Mouse (Mus musculus) heart, postnatal 4 days (tissue): ENCODE data around the gene Cox8c. TPM values are rescaled to one million over a fixed set of nuclear protein-coding genes. Genes with fewer than 3 reads are reported as not detected.

Source experiments
- DNase-seq: peaks from one replicate; pipeline ENCODE4 v3.0.0; 2021
- total RNA-seq, 2 experiments: library from RNA; stranded (reverse); gene quantifications; 2 replicates each; pipeline ENCODE4 v1.2.3; 2021

Gene Cox8c
- total RNA-seq, result not detected

DNA sequence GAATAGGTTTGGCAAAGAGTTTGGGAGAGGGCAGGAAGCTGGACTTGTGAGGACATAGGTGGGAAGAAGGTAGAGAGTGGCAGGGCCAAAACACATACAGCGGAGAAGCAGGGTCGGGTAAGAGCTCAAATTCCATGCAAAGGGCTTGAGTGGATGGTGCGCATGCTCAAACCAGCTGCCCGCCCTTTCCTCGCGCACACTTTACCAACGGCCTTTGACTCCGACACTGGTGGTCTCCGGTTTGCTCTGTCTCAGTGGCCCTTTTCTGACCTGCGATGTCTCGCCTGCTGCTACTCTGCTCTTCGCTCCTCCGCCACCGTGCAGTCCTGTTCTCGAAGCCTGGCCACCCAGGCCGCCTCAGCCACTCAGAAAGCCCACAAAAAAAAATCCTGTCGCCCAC lies at the start of gene Cox8c:
Gene Cox8c, plus strand, starts transcription at position 226 of the 400 bp plus-strand sequence.
- no peak for DNase-seq

DNA sequence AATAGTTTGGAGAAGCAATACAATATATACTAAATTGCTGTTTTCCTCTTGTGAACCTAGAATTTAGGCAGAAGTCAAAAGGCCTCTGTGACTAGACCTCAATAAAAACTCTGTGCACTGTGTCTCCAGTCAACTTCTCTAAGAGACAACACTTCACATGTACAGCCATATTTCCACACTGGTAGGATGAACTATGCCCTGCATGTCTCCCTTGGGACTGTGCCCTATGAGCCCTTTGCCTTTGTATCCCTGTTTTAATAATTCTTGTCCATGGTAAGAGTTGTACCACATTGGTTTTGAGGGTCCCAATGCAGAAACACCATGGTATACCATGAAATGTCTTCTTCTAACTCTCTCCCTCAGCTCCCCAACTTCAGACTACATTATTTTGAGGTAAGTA lies 38.3 kb upstream of the Cox8c start:
- DNase-seq, result no peak

DNA sequence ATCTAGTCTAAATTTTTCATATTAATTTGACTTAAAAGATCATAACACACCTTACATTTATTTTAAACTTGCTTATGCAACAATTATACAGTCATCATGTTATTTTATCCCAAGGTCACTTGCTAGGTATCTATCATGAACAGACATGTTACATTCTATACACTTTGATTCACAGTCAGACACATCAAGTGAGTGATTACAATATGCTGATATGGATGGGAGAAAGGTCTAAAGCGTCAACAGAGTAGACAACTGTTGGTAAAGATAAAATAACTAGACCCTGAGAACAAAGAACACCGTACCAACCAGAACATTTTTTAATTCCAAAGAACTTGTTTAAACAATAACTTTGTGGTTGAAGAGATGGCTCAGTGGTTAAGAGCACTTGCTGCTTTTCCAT lies 29.3 kb upstream of the Cox8c start:
- DNase-seq, result no peak

DNA sequence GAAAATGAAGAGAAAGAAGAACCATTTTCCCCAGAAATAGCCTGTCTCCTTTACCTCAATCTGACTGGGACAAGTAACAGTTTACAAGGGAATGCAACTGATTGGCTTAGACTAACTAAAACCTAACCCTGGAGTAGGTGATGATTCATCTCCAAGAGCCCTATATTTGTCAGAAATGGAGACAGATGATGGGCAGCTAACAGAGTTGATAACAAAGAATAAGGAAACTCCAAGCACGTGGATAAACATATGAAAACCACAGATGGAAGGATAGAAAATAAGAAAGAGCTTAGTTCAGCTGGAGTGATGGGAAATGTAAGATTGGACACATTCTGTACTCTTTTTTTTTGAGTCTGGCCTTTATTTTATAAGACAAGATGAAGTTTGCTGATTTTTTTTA lies 28.6 kb upstream of the Cox8c start:
- DNase-seq, result no peak

DNA sequence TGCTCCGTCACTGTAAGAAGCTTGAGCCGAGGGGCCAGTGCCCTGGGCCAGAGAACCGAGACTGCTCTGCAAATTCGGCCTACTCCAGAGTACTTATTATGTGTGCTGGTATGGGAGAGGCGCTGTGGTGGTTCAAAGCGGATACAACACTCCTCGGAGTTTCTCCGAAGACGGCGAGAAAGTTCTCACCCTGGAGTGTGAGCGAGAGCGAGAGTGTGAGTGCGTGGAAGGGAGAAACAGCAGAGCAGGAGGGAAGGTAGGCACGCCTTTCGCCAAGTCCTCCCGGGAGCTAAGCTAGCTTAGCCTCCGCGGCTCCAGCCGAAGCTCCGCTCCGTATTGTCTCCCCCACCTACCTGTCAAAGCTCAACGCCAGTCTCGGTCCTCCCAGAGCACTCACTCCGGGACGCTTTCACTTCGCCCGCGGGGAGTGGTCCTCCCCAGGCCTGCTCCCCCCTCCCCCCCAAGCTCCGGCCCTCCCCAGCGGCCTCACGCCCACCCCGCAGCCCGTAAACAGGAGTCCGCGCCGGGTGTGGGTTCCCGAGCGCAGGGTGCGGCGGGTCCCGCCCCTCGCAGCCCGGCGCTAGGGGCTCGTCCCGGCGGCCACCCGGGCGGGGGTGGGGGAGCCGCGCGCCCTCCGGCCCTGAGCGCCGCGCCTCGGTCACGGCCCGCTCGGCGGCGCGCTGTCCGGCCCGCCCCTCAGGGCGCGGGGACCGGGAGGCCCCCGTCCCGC lies 21.6 kb upstream of the Cox8c start:
- DNase-seq, result peak; percentile 49

DNA sequence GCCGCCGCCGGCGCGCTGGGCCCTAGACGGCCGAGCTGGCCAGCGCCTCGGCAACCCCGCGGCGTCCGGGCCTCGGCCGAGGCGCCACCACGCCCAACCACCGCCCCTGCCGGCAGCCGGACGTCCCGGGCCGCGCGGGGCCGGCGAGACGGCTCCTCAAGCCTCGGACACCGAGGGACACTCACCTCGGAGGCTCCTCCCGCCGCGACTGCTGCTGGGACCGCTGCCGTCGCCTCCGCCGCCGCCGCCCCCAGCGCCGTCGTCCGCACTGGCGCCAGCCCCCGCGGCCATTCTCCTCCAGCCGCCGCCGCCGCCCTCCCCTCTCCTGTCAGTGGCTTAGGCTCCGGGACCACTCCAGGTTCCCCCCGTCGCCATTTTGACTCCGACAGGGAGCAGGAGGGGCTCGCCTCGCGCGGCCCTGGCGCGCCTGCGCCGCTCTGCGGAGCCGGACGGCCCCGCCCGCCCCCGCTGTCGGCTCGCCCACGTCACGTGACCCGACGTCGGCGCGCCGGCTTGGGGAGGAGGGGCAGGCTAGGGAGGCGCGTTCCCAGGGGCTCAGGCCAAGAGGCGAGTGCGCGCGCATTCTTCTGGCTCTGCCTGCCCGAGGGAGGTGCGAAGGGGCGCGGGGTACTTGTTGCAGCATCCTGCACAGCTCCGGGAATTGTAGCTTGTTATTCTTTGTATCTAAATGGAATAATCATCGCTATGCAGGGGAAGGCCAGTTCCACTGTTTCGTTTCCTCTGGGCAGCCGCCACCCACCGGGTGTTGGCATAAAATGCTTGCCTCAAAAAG lies 20.9 kb upstream of the Cox8c start, which contains the start of gene Btbd7:
Gene Btbd7, minus strand, starts transcription at position 441 of the 793 bp plus-strand sequence.
- DNase-seq, result peak; percentile 99

DNA sequence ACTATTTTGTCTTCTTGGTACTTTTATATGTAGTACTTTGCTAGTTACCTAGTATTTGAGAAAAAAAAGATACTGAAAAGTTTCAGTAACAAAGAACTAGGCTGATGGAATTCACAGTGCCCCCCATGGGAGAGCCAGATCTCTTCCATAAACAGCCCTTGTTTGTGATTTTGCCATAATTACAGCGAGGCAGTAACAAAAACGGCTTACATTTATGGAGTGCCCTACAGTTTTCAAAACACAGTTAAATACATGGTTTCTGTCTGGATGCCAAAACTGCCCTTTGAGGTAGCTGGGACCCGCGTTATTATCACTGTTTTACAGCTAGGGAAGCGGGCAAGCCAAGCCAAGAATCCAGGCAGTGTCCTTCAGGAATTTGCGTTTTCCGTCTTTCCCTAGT lies 20.2 kb upstream of the Cox8c start:
- DNase-seq, result peak; percentile 22

DNA sequence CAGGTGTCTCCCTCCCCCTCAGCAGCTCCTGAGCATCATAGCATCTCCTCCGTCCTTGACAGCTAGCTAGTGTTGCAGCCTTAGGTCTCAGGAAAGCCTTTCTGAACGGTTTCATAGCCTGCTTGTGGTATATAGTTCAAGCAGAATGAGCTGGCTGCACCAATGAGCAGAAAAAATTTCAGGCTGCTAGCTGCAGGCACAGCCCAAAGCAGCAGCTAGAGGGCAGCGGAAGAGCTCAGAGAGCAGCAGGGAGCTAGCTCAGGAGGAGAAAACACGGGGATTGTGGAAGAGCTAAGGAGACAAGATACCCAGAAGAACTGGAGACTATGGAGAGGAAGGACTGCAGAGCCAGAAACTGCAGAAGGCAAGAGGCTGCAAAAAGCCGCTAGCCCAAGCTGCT lies 13.4 kb upstream of the Cox8c start:
- DNase-seq, result peak; percentile 27

DNA sequence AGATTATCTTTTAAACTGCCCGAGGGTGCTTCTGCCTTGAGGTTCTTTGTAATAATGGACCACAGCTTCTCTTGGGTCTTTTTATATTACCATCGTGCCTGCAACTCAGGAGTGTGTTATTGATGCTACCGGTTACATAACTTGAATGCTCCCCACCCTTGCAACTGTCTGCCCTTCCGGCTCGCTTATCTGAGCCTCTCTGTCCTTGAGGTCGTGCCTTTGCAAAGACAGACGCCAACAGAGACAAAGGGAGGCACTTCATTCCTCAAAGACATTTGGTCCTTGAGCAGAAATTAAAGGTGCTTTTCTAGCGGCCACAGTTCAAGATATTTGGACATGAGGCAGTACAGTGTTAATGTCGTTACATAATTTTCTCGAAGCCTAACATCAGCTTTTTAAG lies 11.8 kb upstream of the Cox8c start:
- DNase-seq, result no peak

DNA sequence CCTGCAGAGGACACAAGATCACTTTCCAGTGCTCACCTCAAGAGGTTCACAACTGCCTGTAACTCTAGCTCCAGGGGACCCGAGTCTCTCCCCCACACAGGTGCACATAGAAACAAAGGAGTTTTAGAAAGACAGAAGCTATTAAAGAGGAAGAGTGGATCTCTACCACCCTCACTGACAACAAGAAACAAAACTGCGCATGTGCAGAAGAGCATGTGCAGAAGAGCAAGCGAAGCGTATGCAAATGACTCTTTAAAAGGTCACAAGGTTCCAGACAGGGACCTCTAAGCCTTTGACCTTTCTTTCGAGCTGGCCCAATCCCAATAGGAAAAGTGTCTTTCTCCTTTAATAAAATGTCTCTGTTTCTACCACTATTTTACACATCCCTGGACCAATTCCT lies 10.5 kb upstream of the Cox8c start:
- DNase-seq, result no peak

DNA sequence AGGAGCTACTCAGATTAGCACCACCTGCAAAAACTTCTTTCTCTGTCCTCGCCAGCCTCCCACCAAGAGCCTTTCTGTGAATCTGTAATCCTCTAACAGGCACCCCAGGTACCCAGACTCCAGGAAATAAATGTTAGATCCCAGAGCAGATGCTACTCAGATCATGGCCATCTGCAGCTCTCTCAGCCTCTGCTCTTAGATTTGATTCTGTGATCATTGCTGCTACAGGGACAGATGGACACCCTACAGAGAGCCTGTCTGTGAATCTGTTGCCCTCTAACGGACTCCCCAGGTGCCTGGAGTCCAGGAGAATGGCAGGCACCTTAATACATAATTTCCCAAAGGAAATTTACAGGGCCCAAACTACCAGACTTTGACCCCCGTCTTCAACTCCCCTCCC lies 9.1 kb downstream of the Cox8c start:
- no peak for DNase-seq

DNA sequence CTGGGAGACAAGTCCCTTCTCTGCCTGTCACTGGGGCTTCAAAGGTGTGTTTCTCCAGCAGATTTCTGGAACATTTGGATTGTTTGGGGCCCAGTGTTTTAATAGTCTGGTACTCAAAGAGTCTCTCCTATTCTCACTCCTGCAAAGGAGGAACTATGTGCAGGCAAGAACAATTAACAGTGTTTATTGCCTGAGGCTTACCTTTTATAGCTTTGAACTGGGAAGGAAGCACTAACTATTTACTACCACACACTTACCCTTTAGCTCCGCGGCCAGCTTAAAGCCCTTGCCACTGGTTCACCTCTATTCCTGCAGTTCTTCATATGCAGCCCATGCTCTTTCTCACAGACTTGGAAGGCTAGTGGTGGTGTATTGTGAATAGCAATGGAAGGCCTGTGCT lies 17.0 kb downstream of the Cox8c start:
- no peak for DNase-seq

DNA sequence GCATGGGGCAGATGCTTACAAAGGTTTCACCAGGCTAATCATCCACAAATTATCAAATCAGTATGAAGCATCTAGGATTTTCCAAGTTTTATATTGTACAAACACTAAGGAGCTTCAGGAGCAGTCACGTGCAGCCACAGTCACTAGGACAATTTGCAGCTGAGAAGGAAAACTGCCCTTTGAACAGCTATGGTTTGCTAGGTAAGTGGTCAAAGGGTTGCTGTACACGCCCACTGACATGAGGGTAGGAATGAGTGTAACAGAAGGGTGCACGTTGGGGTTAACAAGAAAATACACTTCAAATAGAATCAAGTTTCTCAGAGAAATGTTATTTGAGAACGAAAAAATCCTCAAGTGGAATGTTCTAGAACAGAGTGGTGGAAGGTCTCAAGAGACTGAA lies 30.6 kb downstream of the Cox8c start:
- DNase-seq, result no peak

DNA sequence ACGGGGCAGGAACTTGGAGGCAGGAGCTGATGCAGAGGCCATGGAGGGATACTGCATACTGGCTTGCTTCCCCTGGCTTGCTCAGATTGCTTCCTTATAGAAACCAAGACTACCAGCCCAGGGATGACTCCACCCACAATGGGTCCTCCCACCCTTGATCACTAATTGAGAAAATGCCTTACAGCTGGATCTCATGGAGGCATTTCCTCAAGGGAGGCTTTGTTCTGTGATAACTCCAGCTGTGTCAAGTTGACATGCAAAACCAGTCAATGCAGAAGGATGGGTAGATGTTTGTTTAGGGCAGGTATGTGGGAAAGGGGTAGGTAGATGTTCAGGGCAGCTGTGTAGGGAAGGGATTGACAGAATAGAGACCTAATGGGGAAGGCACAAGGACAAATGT lies 31.2 kb downstream of the Cox8c start:
- DNase-seq, result no peak

DNA sequence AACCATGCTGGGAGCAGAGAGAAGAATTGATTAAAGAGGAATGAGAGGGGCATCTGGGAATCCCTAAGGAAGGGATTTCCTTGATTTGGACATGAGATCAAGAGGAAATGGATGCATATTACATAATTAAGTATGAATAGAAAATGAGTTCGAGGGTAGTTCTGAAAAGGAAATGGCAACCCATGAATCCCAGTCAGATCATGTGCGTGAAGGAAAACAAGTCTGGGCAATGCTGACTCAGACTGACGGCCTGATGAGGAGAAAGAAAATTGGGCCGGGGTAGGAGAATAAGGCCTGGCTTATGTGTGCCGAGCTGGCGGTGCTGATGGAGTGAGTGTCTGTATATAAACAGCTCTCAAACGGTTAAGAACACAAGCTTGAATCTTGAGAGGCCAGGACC lies 31.7 kb downstream of the Cox8c start:
- DNase-seq, result no peak

DNA sequence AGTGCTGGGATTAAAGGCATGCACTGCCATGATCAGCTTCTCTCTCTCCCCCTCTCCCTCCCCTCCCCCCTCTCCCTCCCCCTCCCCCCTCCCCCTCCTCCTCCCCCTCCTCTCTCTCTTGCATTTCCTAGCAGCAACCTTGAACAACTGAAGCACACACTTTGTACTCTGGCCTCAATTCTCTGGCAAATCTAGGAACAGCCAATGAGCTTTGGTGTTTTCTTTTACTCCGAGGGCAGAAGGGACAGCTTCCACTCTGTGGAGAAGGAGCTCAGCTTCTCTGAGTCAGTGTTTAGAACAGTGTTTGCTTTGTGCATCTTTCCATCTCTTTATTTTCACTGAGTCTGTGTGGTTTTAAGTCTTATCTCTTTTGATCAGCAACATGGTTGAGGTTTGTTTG lies 36.8 kb downstream of the Cox8c start:
- DNase-seq, result no peak

DNA sequence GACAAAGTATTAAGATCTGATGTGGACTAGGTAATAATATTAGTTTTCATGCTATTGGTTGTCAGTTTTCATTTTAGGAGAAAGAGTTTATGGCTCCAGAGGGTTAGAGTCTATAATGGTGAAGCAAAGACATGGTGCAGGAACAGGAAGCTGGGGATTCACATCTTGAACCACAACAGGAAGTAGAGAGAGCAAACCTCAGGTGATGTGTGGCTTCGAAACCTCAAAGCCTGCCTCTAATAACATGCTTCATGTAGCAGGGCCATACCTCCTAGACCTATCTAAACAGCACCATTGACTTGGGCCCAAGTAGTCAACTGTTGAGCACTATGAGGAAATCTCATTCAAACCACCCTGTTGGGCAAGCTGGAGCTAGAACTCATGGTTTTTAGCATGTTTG lies 46.5 kb downstream of the Cox8c start:
- DNase-seq, result no peak

DNA sequence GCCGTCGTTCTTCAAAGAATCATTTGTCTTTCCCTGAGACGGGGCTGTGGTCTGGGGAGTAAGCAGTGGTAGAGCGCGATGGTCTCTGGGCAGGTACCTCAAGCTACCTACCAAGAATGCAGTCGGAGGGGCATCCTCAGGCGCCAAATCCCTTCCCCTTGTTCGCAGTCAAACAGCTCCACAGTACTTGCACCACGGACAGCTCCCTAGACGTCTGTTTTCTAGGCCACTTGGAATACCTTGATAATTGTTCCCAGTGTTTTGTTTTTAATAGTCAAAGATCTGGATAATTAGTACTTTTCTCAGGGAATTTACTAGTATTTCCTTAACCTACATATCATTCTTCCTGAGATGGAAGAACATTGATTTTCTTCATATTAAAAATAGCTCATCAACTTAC lies 48.7 kb downstream of the Cox8c start:
- DNase-seq, result no peak

DNA sequence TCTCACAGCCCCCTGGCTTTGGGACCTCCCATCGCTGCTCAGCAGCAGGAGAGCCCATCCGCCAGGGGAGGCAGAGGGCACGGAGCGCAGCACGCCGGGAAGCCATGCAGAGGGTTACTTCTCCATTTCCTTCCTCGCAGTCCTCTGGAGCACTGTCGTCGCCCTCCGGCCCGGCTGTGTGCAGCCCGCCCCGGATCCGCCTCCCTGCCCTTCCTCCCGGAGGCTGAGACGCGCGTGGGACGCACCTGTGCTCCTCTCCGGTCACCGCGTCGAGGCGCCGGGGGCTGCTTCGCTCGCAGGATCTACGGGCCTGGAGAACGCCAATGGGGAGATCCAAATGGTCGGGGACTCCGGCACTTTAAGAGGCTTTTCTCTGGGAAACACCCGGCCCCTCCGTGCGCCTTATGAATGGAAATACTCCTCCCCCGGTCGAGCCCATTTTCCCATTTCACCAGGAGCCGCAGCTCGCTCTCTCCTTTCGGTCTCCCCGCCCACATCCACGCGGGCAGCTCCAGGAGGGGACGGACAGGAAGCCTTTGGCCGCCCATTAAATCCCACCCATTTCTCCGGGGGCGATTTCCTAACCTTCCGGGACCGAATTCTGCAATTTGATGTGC lies 49.8 kb downstream of the Cox8c start, which contains the start of gene Unc79:
Gene Unc79, plus strand, starts transcription at position 82 of the 617 bp plus-strand sequence.
- peak; percentile 44 for DNase-seq

DNA sequence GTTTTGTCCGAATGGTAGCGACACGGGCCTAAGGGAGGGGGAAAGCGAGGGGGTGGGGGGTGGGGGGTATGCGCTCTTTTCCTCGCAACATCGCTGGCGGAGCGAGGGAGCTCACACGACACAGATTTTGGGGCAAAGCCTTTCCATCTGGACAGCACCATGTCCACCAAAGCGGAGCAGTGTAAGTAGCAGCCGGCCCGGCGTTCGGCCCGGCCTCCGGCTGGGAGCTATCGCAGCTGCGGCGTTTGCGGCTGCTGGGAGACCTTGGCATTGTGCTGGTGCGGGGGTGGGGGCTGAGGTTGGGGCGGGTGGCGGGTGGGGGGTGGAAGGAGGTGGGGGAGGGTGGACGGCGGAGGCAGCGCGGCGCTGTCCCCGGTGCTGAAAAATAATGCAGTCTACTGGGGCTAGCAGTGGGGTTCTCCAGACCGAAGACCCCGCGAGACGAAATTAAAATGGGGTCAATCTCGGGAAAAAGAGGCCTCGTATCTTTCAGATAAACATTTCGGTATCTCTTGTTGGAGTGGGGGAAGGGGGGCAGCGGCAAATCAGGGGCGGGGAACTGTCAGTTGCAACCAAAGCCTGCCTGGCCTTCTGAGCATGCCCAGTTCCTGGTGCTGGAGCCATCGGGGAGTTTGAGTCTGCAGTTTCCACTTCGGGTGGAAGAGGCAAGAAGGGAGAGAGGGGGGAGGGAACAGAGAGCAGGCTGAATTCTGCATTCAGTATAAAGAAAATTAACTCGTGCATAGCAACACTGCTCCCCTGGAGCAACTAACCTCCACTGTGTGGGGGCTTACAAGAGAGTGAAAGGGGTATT lies 50.5 kb downstream of the Cox8c start:
- peak; percentile 76 for DNase-seq
